Mouse (Mus musculus): Measurements from ENCODE around the gene Bcl7a.

Gene Bcl7a

DNA sequence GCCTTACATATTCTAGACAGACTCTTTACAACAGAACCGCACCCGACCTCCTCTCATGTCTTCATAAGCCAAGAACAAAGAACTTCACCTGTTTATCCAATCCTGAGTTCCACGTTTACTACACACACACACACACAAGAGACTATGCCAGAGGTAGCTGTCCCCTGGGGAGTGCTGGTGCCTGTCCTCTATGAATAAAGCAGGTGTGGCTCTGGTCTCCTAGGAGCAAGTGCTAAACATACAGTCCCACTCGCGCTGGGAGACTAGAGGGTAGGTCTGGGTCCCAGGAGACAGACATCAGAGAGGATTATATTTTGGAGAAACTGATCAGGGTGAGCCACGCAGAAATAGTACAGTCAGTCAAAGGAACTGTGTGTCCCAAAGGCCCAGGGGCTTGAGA is 10.1 kb upstream of the Bcl7a start:
- no peak for DNase-seq

DNA sequence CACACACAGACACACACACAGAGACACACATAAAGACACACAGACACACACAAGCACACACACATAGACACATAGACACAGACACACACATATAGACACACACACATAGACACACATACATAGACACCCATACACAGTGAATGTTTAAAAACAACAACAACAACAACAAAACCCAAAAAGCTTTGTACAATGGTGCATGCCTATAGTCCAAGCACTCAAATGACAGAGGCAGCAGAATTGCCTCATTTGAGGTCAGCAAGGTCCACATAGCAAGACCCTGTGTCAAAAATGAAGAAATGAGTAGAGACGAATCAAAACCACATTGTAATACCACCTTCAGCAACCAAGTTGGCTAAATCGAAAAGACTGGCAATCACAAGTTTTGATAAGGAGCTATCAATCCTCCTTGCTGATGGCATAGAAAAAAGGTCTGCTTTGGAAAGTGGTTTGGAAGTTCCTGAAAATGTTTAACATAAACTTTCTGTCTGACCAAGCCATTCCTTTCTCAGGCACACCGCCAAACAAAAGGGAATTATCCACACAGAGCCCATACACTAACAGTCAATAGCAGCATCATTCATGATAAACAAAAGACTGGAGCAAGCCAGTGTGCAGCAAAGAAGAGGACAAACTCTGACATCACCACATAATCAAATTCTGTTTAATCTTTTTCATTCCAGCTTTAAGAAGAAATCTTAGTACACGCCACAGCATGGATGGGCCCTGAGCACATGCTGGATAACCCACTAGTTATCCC is 7.3 kb upstream of the Bcl7a start:
- no peak for DNase-seq

DNA sequence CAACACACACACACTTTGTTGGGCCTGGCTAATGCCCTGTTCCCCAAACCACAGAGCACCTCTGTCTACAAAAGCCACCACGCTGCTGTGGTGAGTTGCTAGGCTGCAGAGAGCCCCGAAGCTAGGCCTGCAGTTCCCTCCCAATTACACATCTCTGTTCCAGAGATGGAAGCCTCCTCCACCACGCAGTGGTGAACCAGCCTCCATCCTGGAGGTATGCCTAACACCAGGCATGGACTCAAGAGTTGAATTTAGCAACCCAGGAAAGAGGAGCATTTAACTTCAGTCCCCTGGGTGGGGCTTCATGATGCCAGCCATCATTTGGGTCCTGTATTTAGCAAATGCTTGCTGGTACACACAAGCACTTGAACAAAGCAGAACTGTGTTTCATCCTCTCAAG is 5.2 kb upstream of the Bcl7a start:
- no peak for DNase-seq

DNA sequence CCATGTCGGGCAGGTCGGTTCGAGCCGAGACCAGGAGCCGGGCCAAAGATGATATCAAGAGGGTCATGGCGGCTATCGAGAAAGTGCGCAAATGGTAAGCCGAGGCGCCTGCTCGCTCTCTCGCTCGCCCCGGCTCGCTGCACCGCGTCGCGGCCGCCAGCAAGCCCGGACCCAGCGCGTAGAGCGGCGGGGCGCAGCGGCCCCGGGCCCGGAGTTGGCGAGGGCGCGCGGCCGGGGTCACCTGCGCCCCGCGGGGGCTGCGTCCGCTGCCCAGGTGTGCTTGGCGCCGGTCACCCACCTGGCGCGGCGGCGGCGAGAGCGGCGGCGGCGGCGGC is 961 bp downstream of the Bcl7a start:
- no peak for DNase-seq

DNA sequence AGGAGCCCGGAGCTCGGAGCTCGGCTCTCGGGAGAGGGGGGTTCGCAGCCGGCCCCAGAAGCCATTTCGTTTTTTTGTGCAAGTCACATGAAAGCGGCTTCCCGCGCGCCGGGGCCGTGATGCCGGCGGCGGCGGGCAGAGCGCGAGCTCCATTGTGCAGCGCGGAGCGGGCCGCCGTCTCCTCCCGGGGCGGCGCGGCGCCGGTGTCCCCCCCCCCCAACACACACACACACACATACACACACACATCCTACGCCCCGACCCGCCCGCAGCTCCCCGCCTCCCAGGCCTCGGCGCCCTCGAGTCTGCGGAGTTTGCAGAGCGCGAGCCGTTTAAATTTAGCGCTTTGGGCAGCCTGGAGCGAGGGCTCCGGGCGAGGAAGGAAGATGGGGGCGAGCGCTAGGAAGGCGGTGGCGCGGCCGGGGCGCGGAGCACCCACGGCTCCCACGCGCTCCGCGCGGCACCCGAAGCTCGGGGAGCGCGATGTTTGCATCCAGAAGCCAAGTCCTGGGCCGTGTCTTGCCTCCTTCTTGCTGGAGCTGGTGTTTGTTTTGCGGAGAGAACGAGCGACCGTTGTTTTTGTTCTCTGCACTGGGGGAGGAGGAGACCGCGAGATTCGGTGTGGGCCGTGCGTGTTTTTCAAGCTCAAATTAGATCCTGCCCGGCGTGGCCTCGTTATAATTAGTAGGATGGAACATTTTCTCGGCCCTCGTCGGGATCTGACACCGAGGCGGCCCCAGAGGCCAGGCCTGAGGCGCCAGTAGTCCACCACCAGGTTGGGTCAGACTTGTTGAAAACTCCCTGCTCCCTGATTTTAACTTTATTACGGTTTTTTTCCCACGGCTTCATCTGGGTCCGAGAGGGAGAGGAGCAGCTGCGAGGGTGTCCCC is 1.6 kb downstream of the Bcl7a start:
- peak; percentile 56 to 62 for DNase-seq

DNA sequence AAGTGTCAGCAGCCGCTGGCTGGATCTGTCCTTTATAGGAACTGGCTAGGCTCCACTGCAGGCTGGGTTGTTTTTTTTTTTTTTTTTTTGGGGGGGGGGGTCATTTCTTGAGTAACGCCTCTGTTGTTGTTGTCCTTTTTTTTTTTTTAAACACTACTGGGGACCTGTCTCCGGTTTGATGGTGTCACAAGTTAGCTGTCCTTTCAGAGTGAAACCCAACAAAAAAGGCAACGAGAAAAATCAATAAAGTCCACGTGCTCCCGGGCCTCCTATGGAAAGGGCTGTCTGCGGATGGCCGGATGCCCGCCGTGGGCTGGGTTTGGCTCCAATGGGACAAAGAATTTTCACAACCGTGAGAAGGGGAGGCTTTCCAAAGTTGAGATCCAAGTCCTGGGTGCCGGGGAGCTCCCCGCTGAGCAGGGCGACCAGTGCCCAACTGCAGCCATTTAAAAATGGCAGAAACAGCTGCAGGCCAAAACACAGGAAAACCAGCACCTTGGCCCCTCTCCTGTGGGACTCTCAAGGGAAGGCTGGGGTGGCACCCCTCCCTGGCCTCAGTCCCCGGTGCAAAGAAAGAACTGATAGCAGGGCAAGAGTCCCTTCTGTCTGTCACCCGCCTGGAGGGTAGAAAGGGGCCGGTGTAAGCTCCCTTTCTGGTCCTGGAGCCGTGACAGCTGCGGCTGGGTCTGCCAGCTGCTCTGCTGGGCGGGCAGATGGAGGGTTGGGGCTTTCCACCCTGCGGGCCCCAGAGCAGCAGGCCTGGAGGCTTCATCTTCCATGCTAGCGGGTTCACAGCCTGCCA is 2.4 kb downstream of the Bcl7a start:
- DNase-seq: peak; percentile 45 to 57

DNA sequence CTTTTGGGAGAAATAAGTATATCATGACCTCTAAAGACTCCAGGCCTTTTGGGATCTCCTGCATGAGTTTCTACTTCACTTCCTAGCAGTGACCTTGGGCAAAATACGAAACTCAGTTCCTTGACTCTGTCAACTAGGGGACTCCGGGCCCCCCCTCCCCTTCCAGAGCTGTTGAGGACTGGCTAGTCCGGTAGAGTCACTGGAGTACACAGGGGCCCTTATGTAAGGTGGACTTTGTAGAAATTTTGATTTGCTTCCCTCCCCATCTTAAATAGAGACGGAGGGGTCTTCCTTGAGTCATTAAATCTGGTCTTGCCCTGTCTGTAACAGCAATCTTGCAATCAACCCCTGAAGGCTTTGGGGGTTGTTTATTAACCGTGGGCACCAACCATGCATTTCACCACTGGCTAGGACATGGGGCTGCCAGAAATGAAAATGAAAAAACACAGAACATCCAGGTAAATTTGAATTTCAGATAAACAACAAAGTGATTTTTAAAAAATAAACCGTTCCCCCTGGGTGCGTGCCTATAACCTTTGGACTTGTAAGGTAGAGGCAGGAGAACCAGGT is 3.2 kb downstream of the Bcl7a start:
- DNase-seq: no peak

DNA sequence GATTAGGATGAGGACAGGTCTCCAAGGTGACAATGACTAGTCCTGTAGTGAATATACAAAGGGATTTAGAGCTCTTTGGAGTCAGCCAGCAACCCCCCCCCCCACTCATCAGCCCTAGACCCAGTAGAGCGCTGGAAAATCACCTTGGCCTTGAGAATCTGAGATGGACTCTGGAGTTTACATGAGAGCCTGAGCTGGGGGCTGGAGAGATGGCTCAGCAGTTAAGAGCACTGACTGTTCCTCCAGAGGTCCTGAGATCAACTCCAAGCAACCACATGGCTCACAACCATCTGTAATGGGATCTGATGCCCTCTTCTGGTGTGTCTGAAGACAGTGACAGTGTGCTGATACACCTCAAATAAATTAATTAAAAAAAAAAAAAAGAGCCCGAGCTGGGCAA is 4.4 kb downstream of the Bcl7a start:
- no peak for DNase-seq

DNA sequence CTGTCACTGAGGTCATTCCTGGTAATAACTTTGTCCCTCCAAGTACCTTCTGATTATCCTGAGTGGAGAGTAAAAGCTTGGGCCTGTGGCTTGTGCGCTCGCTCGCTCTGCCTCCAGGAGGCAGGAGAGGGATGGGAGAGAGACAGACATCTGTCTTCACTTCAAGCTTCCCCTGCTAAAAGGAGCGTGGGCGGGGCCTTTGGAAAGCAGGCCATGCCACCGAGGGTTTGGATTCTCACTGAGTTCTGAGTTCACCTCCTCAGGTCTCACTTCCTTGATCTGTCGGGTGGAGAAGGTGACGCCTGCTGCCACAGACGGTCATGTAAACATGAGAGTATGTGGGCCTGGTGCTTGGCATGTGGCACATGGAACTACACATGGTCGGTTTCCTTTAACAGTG is 6.8 kb downstream of the Bcl7a start:
- peak in 1 of 2 experiments; percentile 42 for DNase-seq

DNA sequence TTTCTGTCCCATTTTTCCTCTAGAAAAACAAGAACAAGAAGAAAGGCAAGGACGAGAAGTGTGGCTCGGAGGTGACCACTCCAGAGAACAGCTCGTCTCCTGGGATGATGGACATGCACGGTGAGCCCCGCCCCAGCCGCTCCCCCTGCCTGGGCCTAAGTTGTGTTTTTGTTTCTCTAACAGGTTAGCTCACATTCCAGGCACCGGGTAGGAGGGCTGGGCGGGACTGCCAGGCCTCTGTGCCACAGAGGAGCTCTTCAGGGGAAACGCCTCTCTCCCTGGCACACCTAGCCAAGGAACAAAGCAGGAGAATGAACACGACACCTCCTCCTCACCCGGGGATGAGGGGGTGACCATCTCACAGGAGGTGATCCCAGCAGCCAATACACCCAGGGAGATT is 12.3 kb downstream of the Bcl7a start:
- no peak for DNase-seq

DNA sequence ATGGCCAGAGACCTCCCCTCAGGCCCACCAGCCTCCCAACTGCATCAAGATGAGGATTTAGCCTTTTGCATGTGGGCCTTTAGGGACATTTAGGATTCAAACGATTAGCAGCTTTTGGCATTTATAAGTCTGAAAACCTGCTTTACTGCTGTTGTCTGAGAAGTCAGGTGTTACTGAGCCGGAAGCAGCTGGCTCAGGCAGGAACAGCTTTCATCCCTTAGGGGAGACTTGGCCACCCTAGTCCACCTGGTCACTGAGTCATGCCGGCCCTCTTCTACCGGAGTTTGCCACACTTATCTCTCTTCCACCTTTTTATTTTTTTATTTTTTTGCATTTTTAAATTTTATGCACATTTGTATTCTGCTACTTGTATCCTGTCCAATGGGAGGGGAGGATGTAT is 13.6 kb downstream of the Bcl7a start:
- DNase-seq: no peak

DNA sequence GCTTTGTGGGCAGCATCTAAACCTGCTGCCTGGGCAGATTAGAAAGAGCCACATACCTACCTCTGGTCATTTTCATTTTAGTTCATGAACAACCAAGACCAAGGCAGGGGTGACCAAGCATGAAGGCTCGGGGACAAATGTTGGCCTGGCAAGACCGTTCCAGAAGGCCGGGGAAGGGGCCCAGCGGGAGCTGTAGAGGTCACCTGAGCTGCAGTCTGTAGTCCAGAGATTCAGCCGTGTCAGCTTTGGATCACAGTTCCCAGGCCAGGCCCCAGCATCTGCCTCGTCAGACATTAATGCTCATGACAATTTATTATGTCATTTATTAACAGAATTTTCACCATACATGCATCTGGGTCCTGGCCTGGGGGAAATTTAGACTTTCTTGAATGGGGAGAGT is 15.8 kb downstream of the Bcl7a start:
- DNase-seq: no peak

DNA sequence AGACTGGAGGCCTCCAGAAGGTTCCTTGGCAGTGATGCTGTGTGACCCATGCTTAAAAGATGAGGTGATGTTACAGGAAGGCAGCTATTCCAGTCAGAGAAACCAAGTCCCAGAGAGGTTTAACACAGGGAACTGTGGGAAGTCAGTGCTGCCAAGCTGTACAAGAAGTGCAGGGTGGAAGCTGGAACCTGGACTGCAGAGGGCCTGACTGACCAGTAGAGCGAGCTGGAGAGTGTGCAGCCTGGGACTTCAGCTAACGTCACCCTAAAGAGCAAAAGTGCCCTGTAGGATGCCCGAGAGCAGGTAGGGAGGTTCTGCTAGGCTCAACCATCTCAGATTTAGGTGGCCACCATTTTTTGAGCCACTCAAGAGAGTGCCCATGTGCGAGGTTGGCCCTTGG is 19.3 kb downstream of the Bcl7a start:
- DNase-seq: no peak

DNA sequence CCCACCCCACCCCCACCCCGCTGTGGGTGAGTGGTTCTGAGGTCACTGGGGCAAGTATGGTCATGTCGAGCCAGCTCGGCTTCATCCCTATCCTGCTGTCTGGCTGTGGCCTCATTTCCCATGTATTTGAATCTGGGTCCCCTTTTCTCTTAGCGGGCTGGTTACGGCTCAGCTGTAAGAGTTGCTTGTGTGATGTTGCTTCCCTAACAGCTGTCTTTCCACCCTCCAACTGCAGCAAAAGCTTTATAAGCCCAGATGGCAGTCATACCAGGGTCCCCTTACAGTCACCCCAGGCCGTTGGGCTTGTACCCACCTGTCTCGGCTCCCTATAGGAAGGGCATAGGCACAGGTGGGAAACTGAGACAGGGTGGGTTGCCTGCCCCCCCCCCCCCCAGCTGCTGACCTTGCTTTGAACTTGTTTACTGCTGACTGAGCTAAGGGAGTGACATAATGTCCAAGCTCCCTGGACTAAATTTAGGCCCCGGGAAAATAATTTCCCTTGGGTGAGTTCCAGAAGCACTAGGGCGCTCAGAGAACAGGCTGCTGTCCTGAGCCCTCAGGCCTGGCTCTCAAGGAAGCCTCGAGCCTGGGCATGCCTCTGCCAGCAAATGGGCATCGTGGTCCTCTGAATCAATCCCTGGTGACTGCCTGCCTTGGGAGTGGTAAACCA is 20.8 kb downstream of the Bcl7a start:
- peak; percentile 65 to 70 for DNase-seq

DNA sequence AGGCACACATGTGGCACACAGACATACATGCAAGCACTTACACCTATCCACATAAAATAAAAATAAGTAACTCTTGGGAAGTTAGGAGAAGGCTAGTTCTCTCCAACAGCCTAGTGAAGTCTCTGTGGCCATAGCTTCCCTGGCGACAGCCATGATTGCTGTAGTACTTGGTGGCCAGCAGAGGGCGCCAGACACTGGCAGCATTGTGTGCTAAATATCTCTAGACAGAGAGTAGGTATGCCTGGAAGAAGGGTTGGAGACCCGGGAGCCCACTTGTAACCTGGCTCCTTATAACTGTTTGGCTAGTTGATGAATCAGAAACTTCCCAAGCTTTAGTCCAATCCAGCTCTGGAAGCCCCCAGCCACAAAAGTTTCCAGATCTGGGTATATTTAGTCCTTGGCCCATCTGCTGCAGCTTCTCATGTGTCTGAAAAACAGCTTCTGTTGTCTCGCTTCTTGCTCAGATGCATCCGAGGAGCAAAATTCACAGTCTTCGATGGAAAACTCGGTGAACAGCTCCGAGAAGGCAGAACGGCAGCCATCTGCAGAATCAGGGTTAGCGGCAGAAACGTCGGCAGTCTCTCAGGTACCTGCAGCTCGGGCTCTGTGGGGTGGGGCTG is 25.3 kb downstream of the Bcl7a start:
- peak; percentile 48 to 52 for DNase-seq

DNA sequence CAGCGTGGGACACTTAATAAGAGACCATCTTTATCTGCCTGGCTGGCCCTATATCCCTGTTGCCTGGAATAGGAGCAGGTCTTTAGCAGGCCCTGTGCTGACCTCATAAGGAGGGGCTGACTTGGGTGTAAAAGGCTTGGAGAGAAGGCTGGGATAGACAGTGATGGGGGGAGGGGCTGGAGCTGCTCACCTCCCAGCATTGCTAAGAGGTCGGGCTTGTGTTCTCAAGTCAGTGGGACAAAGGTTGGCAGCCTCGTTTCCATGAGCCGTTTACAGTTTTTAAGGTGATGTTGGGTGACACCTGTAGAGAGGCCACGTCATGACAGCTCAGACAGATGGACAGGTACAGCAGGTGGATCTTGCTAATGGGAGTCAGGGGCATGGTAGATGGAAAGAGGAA is 26.4 kb downstream of the Bcl7a start:
- DNase-seq: no peak

DNA sequence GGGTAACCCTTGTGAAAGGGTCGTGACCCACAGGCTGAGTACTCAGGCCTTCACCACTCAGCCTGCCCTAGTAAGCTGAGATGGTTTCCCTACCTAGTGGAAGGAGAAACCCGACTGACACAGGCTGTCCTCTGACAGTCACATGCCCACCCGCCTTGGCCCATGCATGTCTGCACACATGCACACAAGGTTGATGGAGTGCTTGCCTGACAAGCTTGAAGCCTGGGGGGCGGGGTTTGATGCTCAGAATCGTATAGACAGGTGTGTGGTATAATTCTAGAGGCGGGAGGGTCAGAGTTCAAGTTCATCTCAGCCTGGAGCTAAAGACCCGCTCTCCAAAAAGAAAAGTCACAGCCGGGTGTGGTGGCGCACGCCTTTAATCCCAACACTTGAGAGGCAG is 31.6 kb downstream of the Bcl7a start:
- DNase-seq: no peak

DNA sequence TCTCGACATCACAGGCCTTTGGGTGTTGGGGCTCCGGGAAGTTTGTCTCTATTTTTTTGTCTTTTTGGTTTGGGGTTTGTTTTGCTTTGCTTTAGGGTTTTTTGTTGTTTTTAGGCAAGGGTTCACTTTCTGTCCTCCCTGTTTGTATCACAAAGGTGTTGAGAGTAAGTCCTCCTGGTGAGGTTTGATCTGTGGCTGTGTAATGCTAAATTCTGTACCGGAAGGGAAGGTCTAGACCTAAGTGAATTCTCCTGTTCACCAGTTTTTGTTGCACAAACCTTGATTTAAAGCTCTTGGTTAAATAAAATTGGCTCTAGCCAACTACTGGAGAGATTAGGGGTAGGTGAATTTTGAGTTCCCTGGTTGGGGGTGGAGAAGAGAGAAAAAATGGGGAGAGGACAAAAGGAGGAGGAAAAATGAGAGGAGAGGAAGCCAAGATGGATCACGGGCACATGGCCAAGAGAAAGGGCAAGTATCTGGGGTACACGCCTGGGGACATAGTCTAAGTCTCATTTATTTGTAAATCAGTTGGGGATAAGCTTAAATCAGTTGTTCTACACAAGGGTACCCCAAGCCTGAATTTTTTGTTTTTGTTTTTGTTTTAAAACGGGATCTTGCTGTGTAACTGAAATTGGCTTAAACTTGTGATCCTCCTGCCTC is 32.3 kb downstream of the Bcl7a start:
- no peak for DNase-seq

DNA sequence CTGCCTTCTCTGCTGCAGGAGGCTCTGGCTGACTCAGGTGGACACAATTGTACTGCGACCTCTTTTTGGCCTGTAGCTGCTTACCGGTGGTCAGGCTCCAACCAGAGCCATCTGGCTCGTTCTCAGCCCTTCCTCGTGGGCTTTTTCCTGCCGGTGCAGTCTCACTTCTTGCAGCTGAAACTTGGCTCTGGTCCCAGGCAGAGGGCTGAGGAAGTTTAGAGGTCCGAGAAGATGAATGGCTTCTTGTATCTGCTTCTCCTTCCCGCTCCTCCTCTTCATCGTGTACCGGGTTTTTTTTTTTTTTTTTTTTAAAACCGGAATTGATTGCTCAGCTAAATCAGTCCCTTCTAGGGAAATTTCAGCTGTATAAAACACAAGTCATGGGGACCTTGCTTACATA is 32.9 kb downstream of the Bcl7a start:
- peak; percentile 68 to 72 for DNase-seq

DNA sequence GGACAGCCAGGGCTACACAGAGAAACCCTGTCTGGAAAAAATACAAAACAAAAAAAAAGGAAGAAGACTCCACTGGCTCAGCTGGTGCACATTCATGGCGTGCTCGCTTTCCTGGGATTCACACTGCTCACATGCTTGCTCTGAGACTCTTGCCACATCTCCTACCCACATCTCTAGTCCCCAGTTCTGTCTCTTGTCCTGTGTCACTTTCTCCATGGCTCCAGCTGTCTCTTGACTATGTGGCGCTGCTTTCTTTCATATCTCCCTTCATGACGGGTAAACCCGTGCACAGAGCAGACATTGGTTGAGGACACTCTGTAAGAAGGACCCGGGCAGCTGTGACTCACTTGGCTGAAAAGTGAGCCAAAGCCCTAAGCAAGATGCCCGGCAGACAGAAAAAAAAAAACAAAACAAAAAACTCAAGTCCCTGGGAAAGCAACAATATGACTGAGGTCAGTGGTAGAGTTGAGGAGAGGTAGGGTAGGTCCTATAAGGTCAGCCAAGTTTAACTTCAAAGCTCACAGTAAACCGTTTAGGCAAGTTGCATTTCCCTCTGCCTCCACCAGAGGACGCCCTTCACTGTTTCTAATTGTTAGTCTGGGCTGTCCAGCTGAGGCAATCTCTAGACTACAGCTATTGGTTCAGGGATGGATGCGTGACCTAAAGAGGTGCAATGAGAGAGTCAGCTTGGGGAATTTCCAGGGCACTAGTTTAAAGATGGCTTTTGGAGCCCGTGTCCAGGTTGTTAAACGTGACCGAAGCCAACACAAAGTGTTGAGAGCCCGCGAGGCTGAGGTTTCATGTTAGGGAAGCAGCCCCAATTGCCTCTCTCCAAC is 33.7 kb downstream of the Bcl7a start:
- peak; percentile 84 to 90 for DNase-seq

DNA sequence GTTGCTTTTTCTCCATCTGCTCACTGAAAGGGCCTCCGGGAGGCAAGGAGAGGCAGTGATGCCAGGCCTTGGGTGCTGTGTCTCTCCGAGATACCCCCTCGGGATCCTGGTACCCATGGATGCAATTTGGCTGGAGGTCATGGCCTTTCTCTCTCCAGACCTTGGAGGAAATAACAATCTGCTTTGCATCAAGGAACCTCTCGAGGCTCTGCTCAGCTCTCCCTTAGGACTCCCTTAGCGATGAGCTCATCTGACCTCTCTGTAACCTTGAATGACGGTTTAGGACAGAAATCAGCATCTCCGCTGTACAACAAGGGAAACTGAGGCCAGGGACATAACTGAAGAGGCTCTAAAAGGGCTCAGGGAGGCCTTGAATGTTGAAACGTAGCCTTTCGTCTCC is 35.1 kb downstream of the Bcl7a start:
- no peak for DNase-seq

All from cerebellum, postnatal 36 days (tissue).